Mouse (Mus musculus): Measurements from ENCODE around the gene Sidt1. TPM values are rescaled to one million over a fixed set of nuclear protein-coding genes. Genes with fewer than 3 reads are reported as not detected.

Gene Sidt1
- 10 to 100 TPM; 41.2 to 41.9 TPM for total RNA-seq (2021)
- long read RNA-seq, partial matches to known transcripts = 0 of 2 reads
- long read RNA-seq, other reads (novel, unspliced or antisense) = 2 of 2 reads

DNA sequence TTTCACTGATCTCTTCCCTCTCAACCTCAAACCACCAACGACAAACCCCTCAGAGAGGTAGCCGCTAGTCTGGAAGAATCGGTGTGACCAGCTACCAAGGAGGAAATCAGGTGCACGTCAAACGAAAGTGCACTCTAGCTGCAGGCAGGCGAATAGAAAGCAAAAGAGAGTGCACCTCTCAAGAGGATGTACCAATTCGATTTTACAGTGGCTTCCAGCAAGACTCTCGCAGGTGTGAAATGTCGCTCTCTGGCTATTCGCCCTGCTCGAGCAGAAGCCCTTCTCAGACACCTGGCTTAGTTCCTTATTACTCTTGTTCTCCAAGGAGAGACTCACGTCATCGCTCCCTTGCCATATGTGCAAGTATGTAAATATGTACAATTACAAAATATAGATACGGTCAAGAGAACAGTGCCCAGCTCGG, at the start of gene Sidt1:
Gene Sidt1 (minus strand): TSS at position 336 of the 424 bp plus-strand sequence.
- peak in 1 of 2 experiments; percentile 51 for DNase-seq (ENCODE audit: low spot score in 2 of 2)

DNA sequence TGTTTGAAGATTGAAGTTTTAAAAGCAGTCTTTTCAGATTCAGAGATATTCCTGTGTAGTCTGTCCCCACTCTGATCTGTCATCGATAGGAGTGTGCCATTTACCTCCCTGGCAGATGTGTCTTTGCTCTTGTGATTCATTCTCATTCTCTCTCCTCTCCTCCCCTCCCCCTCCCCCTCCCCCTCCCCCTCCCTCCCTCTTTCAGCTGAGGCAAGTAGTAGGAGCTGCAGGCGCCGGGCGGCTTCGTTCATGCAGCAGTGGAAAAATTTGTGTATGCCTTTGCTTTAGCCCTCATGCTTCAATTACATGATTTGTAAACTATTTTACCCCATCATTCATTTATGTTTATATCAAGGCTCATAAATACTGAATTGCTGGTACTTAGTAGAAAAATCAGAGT, 48.6 kb upstream of the Sidt1 start:
- DNase-seq (ENCODE audit: low spot score in 2 of 2) = no peak

DNA sequence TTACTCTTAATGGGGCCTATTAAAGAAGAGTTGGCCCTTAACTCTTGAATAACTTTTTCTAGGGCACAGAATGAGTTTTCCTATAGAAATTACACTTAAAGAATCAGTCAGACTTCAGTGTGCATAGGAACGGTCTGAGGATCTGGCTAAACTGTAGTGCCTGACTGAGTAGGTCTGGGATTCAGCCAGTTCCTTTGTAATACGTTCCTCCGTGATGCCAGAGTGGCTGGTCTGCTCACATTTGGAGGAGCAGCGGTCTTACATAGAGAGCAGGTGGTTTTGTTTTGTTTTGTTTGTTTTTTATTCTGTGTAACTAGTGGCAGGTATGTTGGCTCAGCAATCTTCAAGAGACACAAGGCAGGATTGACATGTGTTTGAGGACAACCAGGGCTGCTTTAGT, 47.0 kb upstream of the Sidt1 start:
- DNase-seq (ENCODE audit: low spot score in 2 of 2) = no peak

DNA sequence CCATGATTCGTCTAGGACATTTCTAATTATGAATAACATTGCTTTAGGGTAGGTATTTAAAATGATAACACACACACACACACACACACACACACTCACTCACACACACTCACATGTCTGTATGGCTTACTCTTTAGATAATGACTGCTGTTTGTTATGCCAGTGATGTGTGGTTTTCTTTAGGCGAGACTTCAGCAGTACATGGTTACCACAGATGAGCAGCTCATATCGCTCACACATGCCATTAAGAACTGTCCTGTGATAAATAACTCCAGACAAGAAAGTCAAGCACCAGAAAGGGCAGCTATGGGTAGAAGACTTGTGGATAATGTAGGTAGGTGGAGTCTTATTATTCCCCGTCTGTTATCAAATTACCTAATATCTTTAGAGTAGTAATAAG, 42.5 kb upstream of the Sidt1 start:
- no peak for DNase-seq (ENCODE audit: low spot score in 2 of 2)

DNA sequence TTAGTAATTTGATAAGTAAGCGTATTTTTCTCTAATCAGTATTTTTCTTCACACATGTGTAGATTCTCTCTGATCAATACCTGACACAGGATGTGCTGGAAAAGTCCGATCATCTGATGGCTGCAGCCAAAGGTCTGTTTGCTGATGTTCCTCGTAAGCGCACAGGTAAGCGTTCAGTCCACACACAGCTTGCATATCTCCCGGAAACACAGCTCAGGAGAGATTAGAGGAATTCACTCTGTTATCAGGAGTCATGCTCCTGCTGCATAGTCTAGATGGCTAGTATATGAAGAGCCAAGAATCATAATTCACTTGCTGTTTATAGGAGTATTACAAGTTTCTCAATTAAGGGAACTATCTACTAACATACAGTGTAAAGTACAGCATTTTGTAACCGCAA, 32.5 kb upstream of the Sidt1 start:
- DNase-seq (ENCODE audit: low spot score in 2 of 2) = no peak

DNA sequence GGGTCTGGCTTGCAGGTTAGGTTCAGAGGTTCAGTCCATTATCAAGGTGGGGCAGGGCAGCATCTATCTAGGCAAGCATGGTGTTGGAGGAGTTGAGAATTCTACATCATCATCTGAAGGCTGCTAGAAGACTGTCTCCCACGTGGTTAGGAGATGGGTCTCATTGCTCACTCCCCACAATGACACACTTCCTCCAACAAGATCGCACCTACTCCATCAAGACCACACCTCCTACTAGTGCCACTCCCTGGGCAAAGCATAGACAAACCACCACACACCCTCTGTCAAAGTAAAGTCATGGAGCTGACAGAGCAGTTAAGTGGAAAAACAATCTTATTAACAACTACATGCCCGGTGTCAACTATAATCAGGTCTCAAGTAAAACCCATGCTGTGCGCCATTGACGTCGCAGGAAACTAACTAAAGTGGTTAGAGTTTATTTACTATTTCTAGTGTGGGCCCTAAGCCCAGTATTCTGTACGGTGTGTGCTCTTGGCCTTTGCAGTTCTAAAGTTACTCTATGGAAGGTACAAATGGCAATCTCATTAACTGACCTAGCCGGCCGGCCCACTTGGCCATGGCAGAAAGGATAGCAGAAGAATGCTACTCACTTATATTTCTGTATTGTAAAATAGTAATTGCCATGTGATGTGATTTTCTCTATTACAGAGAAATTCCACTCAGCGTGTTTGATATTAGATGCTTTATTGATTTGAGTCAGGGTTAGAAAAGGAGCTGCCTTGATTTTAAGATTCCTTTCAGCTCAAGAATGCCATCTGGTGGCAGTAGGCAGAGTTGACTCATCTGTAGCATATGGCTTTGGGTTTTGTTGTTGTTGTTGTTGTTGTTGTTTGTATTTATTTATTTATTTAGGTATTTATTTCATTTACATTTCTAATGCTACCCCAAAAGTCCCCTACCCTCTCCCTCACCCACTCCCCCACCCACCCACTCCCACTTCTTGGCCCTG, 29.2 kb upstream of the Sidt1 start:
- DNase-seq (ENCODE audit: low spot score in 2 of 2) = peak in 1 of 2 experiments; percentile 63

DNA sequence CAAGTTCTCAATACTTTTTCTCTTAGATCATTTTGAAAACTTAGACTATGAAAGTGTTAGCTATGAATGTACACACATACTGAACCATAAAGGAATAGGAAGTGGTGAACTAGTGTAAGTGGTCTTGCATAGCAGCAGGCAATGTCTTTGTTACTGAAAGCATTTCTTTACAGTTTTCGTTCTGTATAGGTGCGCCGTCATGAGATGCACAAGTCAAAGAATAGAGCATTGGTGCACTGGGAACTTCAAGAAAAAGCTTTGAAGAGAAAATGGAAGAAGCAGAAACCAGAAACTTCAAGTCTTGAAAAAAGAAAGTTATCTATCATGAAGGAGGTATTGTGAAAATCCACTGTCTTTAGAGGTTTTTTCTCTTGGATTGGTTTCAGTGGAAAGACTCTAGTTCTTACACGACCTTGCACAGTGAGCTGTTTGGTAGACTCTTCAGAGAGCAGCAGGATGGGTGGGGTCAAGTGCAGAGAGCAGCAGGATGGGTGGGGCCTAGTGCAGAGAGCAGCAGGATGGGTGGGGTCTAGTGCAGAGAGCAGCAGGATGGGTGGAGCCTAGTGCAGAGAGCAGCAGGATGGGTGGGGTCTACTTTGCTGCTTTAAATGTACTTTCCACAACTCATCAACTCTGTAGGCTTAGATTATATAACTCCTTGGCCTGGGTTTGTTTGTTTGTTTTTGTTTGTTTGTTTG, 24.7 kb upstream of the Sidt1 start:
- DNase-seq (ENCODE audit: low spot score in 2 of 2) = no peak

DNA sequence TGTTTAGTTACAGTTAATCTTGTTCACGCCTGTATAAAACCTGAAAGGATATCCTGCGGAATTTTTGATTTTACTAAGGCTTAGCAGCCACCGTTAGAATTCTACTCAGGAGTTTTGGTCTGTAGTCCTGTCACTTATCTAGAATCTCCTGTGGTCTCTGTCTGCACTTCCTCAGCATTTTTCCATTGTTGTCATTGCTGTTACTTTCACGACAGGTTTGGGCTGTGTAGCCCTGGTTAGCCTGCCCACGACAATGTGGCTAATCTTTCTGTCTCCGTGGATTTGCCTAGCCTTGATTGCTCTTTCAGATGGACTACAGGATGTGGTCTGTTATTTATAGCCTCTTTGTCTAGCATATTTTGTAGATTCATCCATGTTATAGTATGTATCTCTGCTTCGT, 23.3 kb upstream of the Sidt1 start:
- no peak for DNase-seq (ENCODE audit: low spot score in 2 of 2)

DNA sequence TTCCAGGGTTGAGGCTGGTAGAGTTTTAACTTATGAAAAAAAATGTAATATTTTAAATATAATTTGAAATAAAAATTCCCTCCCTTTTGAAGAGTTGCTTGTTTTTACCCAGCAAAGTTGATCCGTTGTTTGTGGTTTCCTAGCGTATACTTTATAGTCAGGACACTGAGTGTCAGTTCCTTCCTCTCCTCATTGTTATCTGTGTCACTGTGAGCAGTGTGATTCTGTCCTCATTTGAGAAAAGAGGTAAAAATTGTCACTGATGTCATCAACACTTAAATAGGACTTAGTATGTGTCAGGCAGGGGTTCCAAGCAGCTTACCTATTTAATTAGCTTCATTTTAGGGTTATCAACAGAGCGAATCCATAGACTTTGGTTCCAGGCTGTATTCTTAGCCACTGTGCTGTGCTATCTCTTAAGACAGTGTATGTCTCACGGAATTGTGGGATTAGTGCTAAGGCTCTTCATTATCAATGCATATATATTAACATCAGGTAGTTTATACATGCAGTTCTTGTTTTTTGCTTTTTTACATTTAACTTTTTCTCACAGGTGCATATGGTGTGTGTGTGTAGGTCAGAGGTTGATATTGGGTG, 16.9 kb upstream of the Sidt1 start:
- no peak for DNase-seq (ENCODE audit: low spot score in 2 of 2)

DNA sequence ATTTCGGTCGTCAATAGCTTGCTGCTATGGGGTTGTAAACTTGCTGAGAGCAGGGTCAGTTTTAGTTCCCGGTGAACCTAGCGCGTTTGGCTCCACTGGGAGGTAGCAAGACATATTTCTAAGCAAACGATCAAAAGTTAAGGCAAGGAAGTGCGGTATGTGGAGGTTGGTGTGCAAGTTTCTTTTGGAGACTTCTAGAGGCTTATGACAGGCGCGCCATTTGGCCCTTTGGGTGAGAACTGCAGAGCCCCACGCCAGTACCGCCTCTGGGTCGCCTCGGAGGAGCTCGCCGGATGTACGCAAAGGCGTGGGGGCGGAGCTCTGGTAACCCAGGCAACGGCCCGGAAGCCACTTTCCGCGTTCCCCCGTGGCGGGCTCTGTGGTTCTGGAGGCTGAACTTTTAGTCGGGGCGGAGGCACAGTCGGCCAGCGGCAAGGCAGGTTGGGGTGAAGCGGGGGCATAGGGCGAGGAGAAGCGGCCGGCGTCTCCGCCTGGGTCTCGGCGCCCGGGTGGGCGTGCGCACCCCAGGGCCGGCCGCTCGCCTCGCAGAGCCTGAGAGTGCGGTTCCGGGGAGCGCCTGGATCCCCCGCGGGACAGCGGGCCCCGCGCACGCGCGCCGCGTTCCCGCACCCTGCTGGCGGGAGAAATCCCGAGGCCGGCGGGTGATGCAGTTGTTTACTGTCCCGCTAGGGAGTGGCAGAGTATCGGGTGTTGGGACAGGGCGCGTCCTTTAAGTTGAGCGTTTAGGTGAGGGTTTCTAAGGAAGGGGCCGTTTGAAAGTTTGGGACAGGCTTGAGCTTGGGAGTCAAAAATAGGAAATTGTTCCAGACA, 14.3 kb upstream of the Sidt1 start, which contains the start of gene Spice1:
Gene Spice1 (plus strand): TSS at position 51 of the 831 bp plus-strand sequence.
- peak; percentile 88 to 95 for DNase-seq (ENCODE audit: low spot score in 2 of 2)

DNA sequence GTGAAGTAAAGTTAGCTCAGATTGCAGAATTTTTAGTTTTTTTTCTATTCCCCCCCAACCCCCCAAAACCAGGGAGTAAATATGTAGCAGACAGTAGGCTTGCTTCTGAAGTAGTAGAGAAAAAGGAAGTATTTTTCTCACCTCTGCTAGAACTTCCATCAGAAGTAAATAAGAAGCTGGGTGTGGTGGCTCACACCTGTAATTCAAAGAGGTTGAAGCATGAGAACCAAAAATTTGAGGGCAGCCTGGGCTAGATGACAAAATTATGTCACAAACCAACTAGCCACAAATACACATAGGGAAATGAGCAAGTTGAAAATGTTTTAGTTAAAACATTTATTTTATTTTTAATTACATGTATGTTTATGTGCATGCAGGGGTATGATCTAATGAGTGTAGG, 4.5 kb upstream of the Sidt1 start:
- DNase-seq (ENCODE audit: low spot score in 2 of 2) = no peak

DNA sequence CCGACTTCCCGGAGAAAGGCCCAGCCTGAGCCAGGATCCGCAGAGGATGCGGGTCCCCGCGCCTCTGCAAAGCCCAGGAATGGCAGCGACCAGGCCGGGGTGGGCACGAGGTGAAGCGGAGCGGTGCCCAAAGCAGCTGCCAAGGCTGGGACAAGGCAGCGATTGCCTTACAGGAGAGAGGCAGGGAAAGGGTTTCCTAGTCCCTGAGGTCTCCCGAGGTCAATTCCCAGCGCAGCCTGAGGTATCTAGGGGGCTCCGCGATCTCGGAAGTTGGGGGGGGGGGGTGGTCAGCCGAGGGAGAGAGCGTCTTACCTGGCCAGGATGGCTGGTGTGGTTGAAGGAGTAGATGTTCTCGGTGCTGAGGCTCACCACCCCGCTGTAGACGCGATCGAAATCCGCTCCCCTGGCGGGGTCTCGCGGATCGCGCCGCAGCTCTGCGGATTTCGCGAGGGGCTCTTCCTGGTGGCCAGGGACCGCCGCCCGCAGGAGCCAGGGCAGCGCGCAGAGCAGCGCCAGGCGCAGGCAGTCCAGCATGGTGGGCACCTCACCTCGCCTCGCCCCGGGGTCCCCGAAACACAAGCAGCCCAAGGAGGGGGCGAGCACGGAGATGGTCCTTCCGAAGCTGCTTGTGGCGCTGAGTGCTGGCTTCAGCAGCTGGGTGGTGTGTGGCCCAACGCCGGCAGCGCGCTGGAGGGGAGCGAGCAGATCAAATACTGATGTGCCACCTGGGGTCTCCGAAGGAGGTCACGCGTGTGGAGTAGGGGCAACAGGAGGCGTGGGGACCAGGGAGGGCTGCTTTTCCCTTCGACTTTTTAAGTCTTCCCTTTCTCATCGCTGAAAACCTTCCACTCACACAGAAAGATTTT, 768 bp downstream of the Sidt1 start:
- DNase-seq (ENCODE audit: low spot score in 2 of 2) = peak; percentile 19 to 42

DNA sequence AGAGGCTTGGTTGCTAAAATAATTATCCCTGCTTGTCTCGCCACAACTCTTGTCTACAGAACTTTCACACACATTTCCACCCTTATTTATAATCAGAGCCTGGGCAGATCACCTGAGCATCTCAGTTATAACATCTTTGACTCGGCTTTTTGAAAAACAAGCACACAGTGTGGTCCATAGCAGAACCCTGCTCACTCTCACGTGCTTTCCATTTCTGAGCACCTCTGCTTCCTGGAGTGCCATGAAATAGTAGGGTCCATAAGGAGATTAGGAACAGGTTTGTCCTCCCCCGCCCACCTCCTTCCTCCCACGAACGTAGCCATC, 1.4 kb downstream of the Sidt1 start:
- DNase-seq (ENCODE audit: low spot score in 2 of 2) = peak in 1 of 2 experiments; percentile 51

DNA sequence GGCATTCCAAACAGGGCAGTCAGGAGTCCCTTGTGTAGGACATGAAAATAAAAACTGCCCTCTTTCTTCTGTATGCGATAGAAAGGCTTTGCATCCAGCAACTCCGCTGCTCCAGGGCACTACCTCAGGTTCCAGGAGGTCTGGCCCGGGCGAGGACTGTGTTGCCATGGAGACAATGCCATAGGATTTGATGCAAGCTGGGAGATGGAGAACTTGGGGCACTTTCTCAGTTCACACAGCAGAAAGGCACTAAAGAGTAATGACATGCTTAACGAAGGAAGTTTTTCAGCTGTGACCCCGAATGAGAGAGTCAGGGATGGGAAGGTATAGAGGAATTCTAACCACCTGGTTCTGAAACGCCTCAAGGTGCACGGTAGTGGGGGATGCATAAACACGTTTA, 1.8 kb downstream of the Sidt1 start:
- peak in 1 of 2 experiments; percentile 47 for DNase-seq (ENCODE audit: low spot score in 2 of 2)

DNA sequence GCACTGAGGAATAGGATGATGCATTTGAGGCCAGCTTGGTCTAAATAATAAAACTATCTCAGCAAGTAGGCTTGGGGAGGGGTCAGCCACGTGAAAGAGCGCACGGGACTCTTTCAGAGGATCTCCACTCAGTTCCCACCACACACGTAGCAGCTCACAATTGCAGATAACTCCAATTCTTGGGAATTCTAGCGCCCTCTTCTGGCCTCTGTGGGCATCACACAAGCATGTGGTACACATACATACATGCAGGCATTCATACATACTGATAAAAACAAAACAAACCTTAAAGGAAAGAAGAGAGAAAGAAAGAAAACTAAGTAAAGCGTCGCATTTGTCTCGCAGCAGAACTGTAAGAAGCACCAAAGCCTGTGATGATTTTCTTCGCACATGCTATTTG, 2.3 kb downstream of the Sidt1 start:
- peak in 1 of 2 experiments; percentile 31 for DNase-seq (ENCODE audit: low spot score in 2 of 2)

DNA sequence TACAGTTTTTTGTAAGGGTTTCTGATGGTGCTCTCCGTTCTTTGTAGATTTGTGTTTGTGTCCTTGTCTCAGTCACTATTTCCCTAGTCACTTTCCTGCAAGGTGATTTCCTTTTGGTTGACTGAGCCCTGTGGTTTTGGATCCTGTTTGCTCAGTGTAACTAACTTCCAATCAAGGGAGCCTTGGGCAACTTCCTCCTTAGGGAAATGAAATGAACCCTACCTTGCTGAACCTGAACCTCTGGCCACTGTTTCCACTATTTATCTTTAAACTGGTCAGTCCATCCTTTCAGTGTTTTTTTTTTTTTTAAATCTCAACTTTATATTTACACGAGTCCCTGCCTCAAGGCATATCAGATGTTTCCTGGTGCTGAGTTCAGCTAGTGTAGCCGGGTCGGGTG, 4.4 kb downstream of the Sidt1 start:
- DNase-seq (ENCODE audit: low spot score in 2 of 2) = no peak

DNA sequence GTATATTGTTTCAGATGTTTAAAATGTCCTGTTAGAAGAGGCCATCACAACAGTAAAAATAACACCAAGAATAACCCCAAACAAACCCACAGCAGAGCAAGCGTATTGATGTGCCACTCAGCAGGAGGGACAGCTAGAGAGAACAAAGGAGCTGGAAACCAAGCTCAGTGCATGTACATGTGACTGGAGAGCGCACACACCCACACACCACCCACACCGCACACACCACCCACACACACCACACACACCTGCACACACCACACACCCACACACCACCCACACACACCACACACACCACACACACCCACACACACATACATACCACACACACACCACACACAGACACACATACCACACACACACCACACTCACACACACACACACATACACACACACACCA, 12.8 kb downstream of the Sidt1 start:
- no peak for DNase-seq (ENCODE audit: low spot score in 2 of 2)

DNA sequence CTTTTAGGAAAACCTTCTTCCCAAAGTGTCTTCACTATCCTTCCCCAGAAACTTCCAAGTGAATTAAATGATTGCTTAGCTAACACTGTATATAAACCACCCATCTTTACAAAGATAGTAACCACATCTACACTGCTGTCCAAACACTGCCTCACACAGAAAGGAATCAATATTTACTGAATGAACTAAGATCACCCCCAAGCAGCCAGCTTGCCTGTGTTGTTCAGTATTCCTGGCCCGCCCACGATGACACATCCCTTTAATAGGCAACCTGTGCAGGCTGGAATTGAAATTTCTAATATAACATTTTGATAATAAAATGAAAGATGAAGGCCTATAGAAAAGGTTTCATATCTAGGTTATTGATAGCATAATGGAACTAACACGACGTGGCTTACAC, 16.6 kb downstream of the Sidt1 start:
- no peak for DNase-seq (ENCODE audit: low spot score in 2 of 2)

DNA sequence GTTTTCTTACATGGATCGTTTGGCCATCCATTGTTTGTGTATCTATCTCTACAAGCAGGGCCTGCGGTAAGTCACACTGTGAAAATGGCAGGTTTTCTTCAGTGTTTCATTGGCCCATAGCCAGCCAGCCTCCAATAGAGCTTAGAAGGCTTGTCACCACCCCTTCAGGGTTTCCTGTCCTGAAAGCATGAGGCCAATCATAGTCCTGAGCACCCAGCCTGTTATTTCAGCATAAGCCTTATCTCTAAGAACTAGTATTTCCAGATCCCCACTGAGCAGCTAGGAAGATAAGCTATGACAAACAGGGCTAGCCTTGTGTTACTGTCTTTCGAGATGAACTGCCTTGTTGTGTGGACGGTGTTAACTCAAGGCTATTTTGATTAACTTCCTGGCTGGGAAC, 19.6 kb downstream of the Sidt1 start:
- no peak for DNase-seq (ENCODE audit: low spot score in 2 of 2)

DNA sequence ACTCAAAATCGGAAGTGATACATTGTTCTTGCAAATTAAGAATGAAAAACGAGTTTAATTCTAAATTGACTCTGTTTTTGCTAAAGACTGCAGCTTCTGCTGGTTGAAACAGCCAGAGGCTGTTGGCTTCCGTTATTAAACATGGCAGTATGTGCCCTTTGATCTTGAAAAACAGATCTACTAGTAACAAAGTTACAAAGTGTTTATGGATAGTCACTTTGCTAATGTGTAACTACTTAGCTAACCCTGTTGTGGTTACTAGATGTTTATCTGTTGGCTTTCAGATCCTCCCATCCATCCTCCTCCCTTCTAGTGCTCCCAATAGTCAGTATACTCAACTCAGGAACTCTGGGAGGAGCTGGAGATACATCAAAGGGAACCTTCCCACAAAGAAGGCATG, 27.4 kb downstream of the Sidt1 start:
- no peak for DNase-seq (ENCODE audit: low spot score in 2 of 2)
